Mouse (Mus musculus) lung, embryonic 15.5 days (tissue): ENCODE data around the gene Btbd35f4. TPM values are rescaled to one million over a fixed set of nuclear protein-coding genes. Genes with fewer than 3 reads are reported as not detected.
"Not testable (repeated sequence)": the region's sequence is repeated elsewhere in the genome, so short reads cannot be mapped to it uniquely, and the experiment has no call there.

Experiments used
- ATAC-seq: fragments of 200-750 bp; cut with Nextera tagmentation; 2 replicates; pipeline ENCODE4 v1.8.0; 2017; ENCODE audit warnings: moderate number of reproducible peaks, borderline replicate concordance; ENCODE audit not compliant: low FRiP score, low TSS enrichment; ENCODE audit errors: extremely low read depth
- H3K27ac ChIP-seq: fragments of 300-500 bp; sonication (generic); 2 replicates; pipeline ENCODE4 v1.5.1; 2015; ENCODE audit warnings: moderate library complexity, mild to moderate bottlenecking, inconsistent platforms
- H3K27me3 ChIP-seq: fragments of 300-500 bp; sonication (generic); 2 replicates; pipeline ENCODE4 v1.6.1; 2015; ENCODE audit warnings: inconsistent platforms
- H3K36me3 ChIP-seq: fragments of 300-500 bp; sonication (generic); 2 replicates; pipeline ENCODE4 v1.6.1; 2015; ENCODE audit warnings: inconsistent platforms
- H3K4me1 ChIP-seq: fragments of 300-500 bp; sonication (generic); 2 replicates; pipeline ENCODE4 v1.6.1; 2015; ENCODE audit warnings: inconsistent platforms
- H3K4me2 ChIP-seq: fragments of 300-500 bp; sonication (generic); 2 replicates; pipeline ENCODE4 v1.6.1; 2015; ENCODE audit warnings: inconsistent platforms, mild to moderate bottlenecking, moderate library complexity
- H3K4me3 ChIP-seq: fragments of 300-500 bp; sonication (generic); 2 replicates; pipeline ENCODE4 v1.5.1; 2015; ENCODE audit warnings: mild to moderate bottlenecking, inconsistent platforms
- H3K9ac ChIP-seq: fragments of 300-500 bp; sonication (generic); 2 replicates; pipeline ENCODE4 v1.6.1; 2015; ENCODE audit warnings: inconsistent platforms
- H3K9me3 ChIP-seq: fragments of 300-500 bp; sonication (generic); 2 replicates; pipeline ENCODE4 v1.6.1; 2016; ENCODE audit warnings: inconsistent platforms
- WGBS: fragments of 180-500 bp; shearing (Covaris S2); methylation state at CpG from one replicate; pipeline ENCODE4 v1.1.7; 2015; 5-methylcytosine and 5-hydroxymethylcytosine counted together
- polyA plus RNA-seq: library from polyadenylated mRNA; unstranded; fragments of >200 nt; fragmentation: Nextera tagmentation; extraction: Ambion mirVana; gene quantifications from 2 replicates; pipeline ENCODE4 v1.2.1, GENCODE M21; 2015

The Btbd35f4 gene
- not detected in 2 replicates for polyA plus RNA-seq

DNA sequence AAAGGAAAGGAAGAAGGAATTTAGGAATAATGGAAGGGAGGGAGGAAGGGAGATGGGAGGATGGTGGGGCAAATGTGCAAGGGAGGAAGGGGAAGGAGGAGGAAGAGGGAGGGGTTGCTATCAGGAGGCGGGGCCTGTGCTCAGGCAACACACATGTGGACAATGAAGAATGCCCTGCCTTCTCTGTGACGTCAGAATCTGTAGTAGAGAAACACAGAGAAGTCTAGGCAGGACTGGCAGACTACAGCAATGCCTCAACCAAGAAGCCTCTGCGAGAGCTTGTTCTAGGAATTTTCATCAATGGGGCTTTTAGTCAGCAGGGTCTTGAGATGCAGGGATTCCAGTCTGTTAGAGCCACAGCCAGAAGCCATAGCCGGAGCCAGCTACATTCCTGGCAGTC is at the start of gene Btbd35f4:
TSS of gene Btbd35f4 (plus strand) at position 301 of the 400 bp plus-strand sequence.
- H3K4me1 ChIP-seq, H3K9ac ChIP-seq, H3K27me3 ChIP-seq, H3K4me3 ChIP-seq, H3K4me2 ChIP-seq, H3K36me3 ChIP-seq, ATAC-seq, H3K9me3 ChIP-seq, H3K27ac ChIP-seq: not testable (repeated sequence)
- no CpG with 5 or more reads among the region's 4 CpGs for WGBS

DNA sequence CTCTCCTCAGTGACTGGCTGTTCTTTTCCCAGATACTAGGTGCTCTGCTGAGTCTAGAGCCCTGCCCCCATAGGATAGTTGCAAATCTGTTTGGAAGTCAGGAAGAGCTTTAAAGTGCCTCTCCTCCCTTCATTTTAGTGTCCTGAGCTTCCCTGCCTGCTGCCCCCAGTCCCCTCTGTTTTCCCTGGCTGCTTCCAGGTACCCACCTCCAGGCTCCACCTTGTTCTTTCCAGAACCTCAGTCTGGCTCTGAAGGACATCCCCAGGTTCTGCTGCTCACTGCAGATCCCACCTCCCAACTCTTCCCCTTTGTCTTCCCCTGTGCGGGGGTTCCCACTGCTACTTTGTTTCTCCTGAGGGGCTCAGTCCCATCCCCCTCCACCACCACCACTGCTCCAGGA is 39.7 kb downstream of the Btbd35f4 start:
- H3K9ac ChIP-seq: not testable (repeated sequence)

More for the DNA sequence above, 39.7 kb downstream of the Btbd35f4 start:
- not testable (repeated sequence) for ATAC-seq, H3K27ac ChIP-seq, H3K4me3 ChIP-seq, H3K9me3 ChIP-seq, H3K4me2 ChIP-seq, H3K4me1 ChIP-seq, H3K36me3 ChIP-seq, H3K27me3 ChIP-seq
- WGBS: no CpG with 5 or more reads among the region's 1 CpGs

Other genes with a start within 250 kb of the Btbd35f4 start
- gene Btbd35f27, start 151.6 kb downstream of the Btbd35f4 start, polyA plus RNA-seq: not detected in 2 replicates